Mouse (Mus musculus): ENCODE results near the gene Prss43. TPM values are rescaled to one million over a fixed set of nuclear protein-coding genes. Genes with fewer than 3 reads are reported as not detected.

The Prss43 gene
- polyA plus RNA-seq, 1 experiment from 2014 or later, result 0.06 TPM

DNA sequence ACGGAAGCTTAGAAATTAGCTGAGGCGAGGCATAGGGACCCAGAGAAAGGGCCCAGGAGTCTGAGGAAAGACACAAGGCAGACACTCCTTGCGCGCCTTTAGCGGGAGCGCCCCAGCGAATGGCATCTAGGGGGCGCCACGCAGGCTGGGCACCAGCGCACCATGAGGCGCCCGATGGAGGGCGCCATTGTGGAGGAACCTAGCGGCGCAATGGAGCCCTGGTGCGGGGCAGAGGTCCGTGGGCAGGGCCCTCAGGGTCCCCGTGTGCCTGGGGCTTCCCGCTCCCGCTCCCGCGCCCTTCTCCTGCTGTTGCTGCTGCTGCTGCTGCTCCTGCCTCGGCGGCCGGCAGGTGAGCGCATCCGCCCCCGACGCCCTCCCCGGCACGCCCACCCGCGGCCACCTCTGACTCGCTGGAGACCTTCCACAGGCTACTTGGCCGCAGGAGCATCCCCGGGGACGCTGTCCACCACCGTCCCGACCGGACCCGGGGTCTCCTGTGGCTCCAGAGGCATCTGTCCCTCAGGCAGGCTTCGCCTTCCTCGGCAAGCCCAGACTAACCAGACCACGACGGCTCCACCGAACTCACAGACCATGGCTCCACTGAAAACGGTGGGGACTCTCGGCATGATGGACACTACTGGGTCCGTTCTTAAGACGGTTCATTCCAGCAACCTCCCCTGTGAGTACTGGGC, 31.4 kb downstream of the Prss43 start, which contains the start of gene Prss50:
Gene Prss50, plus strand, starts transcription at position 187 of the 692 bp plus-strand sequence.
- H3K4me2 ChIP-seq (ENCODE audit: low read length), result peak within 1 kb of the TSS; percentile 55
- no peak for ATAC-seq
- no peaks in the 10 kb centered on the region for H3K36me3 ChIP-seq (ENCODE audit: control insufficient read depth, insufficient read depth, low read length)
- no peak within 1 kb of the TSS for H3K27ac ChIP-seq (ENCODE audit: low read depth, low read length)
- WGBS, result 7% methylated on average over 49 of the region's 50 CpGs
- no peaks in the 10 kb centered on the region for H3K9me3 ChIP-seq (ENCODE audit: control insufficient read depth, low read length)
- no peaks in the 10 kb centered on the region; the same call in none of the 2 replicates for H3K4me1 ChIP-seq (ENCODE audit: control insufficient read depth, insufficient read depth, low read depth, low read length)
- peaks cover 5% of the 10 kb centered on the region; the same call in 1 of the 2 replicates for H3K27me3 ChIP-seq (replicated peaks; ENCODE audit: control insufficient read depth, insufficient read depth, low read length)
- H3K4me3 ChIP-seq (ENCODE audit: low read length), result peak within 1 kb of the TSS; percentile 31
- peak within 1 kb of the TSS; percentile 35 for H3K9ac ChIP-seq (ENCODE audit: low read depth, low read length)

DNA sequence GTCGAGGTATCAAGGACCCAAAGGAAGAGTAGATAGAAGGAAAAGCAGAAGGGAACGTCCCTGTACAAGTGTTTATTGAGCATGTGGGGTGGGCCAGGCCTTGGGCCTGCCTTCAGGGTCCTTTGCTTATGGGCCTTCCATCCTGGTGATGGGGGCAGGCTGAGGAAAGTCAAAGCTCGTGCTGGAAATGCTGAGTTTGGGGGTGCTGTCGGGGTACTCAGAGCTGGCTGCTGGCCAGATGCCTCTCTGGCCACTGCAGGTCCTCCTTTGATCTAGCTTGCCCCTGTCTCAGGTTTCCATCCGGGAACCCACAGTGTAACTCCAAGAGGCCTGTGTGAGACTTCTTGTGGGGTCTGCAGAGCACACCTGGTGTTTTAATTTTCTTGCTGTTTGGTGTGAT, 32.0 kb downstream of the Prss43 start:
- H3K4me2 ChIP-seq (ENCODE audit: low read length), result no peak overlapping the region
- no peak overlapping the region for H3K9ac ChIP-seq (ENCODE audit: low read depth, low read length)
- H3K4me1 ChIP-seq (ENCODE audit: control insufficient read depth, insufficient read depth, low read depth, low read length), result no peaks in the 10 kb centered on the region; the same call in none of the 2 replicates

GRCm38 (mm10) chr9:110858967-110859596, 32.6 kb downstream of the Prss43 start:
- Histone ChIP-seq H3K27ac (ENCODE audit: low read depth, low read length) (no peak overlapping the region), H3K36me3 (ENCODE audit: control insufficient read depth, insufficient read depth, low read length) (no peaks in the 10 kb centered on the region), H3K4me1 (ENCODE audit: control insufficient read depth, insufficient read depth, low read depth, low read length) (no peaks in the 10 kb centered on the region; the same call in none of the 2 replicates), H3K4me3 (ENCODE audit: low read length) (no peak overlapping the region), H3K9me3 (ENCODE audit: control insufficient read depth, low read length) (no peaks in the 10 kb centered on the region), H3K27me3 (replicated peaks; ENCODE audit: control insufficient read depth, insufficient read depth, low read length) (peaks cover 5% of the 10 kb centered on the region; the same call in 1 of the 2 replicates), H3K4me2 (ENCODE audit: low read length) (no peak overlapping the region), H3K9ac (ENCODE audit: low read depth, low read length) (no peak overlapping the region)
- 80% methylated on average over 5 of the region's 5 CpGs for WGBS
- ATAC-seq, result no peak

More for the DNA sequence above, 32.0 kb downstream of the Prss43 start:
- H3K36me3 ChIP-seq (ENCODE audit: control insufficient read depth, insufficient read depth, low read length), result no peaks in the 10 kb centered on the region
- peaks cover 5% of the 10 kb centered on the region; the same call in 1 of the 2 replicates for H3K27me3 ChIP-seq (replicated peaks; ENCODE audit: control insufficient read depth, insufficient read depth, low read length)
- WGBS, result 50% methylated on average over 5 of the region's 5 CpGs
- no peak for ATAC-seq
- H3K27ac ChIP-seq (ENCODE audit: low read depth, low read length), result no peak overlapping the region
- H3K4me3 ChIP-seq (ENCODE audit: low read length), result no peak overlapping the region
- H3K9me3 ChIP-seq (ENCODE audit: control insufficient read depth, low read length), result no peaks in the 10 kb centered on the region

GRCm38 (mm10) chr9:110871030-110871429, 44.5 kb downstream of the Prss43 start:
- H3K27ac ChIP-seq (ENCODE audit: low read depth, low read length), result no peak overlapping the region
- WGBS, result 22% methylated on average over 7 of the region's 7 CpGs
- no peaks in the 10 kb centered on the region for H3K9me3 ChIP-seq (ENCODE audit: control insufficient read depth, low read length)
- no peaks in the 10 kb centered on the region for H3K36me3 ChIP-seq (ENCODE audit: control insufficient read depth, insufficient read depth, low read length)
- H3K4me3 ChIP-seq (ENCODE audit: low read length), result no peak overlapping the region
- peaks cover 23% of the 10 kb centered on the region for H3K4me1 ChIP-seq (ENCODE audit: control insufficient read depth, insufficient read depth, low read depth, low read length)
- ATAC-seq, result no peak
- H3K27me3 ChIP-seq (replicated peaks; ENCODE audit: control insufficient read depth, insufficient read depth, low read length), result no peaks in the 10 kb centered on the region; the same call in 1 of the 2 replicates
- H3K4me2 ChIP-seq (ENCODE audit: low read length), result no peak overlapping the region
- H3K9ac ChIP-seq (ENCODE audit: low read depth, low read length), result no peak overlapping the region

- Histone ChIP-seq H3K4me1 (ENCODE audit: control insufficient read depth, insufficient read depth, low read depth, low read length) (peaks cover 25% of the 10 kb centered on the region), H3K9me3 (ENCODE audit: control insufficient read depth, low read length) (no peaks in the 10 kb centered on the region), H3K27ac (ENCODE audit: low read depth, low read length) (peak overlapping the region; percentile 58), H3K27me3 (replicated peaks; ENCODE audit: control insufficient read depth, insufficient read depth, low read length) (no peaks in the 10 kb centered on the region; the same call in 1 of the 2 replicates), H3K9ac (ENCODE audit: low read depth, low read length) (peak overlapping the region; percentile 61), H3K4me2 (ENCODE audit: low read length) (peak overlapping the region; percentile 72), H3K4me3 (ENCODE audit: low read length) (peak overlapping the region; percentile 43), H3K36me3 (ENCODE audit: control insufficient read depth, insufficient read depth, low read length) (no peaks in the 10 kb centered on the region)
- WGBS, result 5% methylated on average over 39 of the region's 40 CpGs
- ATAC-seq, result peak; percentile 81
Measured at GRCm38 (mm10) chr9:110873681-110874659, 47.5 kb downstream of the Prss43 start.

DNA sequence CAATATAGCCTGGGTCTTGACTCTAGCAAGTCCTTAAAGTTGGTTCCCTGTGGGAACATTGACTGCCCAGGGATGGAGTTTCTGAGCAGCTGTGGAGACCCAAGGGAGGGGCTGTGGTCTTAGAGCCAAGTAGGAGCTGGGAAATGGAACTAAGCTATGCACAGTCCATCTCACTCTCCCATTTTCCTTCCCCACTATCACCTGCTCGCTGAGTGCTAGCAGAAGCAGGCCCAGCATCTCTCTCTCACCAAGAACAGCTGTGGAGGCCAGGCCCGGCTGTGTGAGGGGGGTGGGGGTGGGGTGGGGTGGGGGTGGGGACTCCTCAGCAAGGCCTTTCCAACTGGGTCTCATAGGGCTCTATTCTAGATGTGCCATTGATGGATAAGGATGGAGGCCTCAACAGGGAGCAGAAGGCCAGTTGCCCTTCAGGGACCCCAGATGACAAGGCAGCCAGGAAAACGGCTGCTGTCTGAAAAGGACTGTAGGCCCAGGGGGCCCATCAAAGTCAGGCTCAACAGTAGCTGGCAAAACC, 48.2 kb downstream of the Prss43 start:
- no peak overlapping the region for H3K9ac ChIP-seq (ENCODE audit: low read depth, low read length)
- 0% methylated on average over 3 of the region's 3 CpGs for WGBS
- H3K4me1 ChIP-seq (ENCODE audit: control insufficient read depth, insufficient read depth, low read depth, low read length), result peaks cover 30% of the 10 kb centered on the region
- no peak overlapping the region for H3K4me3 ChIP-seq (ENCODE audit: low read length)
- no peaks in the 10 kb centered on the region for H3K9me3 ChIP-seq (ENCODE audit: control insufficient read depth, low read length)
- peak overlapping the region; percentile 72 for H3K4me2 ChIP-seq (ENCODE audit: low read length)
- H3K36me3 ChIP-seq (ENCODE audit: control insufficient read depth, insufficient read depth, low read length), result no peaks in the 10 kb centered on the region
- H3K27ac ChIP-seq (ENCODE audit: low read depth, low read length), result peak overlapping the region; percentile 58
- ATAC-seq, result peak; percentile 38
- H3K27me3 ChIP-seq (replicated peaks; ENCODE audit: control insufficient read depth, insufficient read depth, low read length), result peaks cover 1% of the 10 kb centered on the region; the same call in 1 of the 2 replicates

DNA sequence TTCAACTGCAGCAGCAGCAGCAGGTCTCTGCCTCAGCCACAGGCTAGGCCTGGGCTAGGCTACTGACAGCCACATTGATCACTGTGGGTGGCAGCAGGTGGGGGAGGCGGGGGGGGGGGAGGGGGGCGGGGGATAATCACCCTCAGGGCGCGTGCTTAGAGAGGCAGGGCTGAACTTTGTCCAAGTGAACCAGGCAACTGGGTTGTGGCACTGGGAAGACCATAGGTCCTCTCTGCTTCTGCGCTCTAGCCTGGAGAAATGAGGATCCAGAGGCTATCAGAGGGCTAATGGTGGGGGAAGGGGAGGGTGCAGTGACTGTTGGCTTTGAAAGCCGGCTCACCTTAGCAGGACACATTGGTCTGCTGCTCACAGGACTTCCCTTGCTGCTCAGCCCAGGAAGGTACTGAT, 48.8 kb downstream of the Prss43 start:
- Histone ChIP-seq H3K27ac (ENCODE audit: low read depth, low read length) (peak overlapping the region; percentile 58), H3K9me3 (ENCODE audit: control insufficient read depth, low read length) (no peaks in the 10 kb centered on the region), H3K4me3 (ENCODE audit: low read length) (no peak overlapping the region), H3K36me3 (ENCODE audit: control insufficient read depth, insufficient read depth, low read length) (no peaks in the 10 kb centered on the region), H3K9ac (ENCODE audit: low read depth, low read length) (no peak overlapping the region), H3K27me3 (replicated peaks; ENCODE audit: control insufficient read depth, insufficient read depth, low read length) (peaks cover 4% of the 10 kb centered on the region), H3K4me1 (ENCODE audit: control insufficient read depth, insufficient read depth, low read depth, low read length) (peaks cover 34% of the 10 kb centered on the region), H3K4me2 (ENCODE audit: low read length) (no peak overlapping the region)
- WGBS, result 9% methylated on average over 6 of the region's 6 CpGs
- ATAC-seq, result no peak; the same call in 1 of the 2 replicates

DNA sequence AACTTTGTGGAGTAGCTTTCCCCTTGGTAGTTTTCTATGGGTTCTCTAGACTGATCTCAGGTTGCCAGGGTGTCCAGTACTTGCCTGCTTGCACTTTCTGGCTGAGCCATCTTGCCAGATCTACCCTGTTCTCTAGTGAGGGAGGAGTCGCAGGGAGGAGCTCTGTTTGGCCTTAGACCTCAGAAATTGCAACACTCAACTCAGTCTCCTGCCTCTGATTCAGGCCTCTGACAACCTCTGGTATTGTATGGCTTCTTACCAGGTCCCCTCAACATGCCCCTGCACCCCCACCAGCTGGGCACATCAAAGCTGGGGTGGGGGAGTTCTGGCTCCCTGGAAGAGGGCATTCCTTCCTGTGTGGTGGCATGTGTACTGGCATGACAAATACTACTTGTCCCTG, 50.9 kb downstream of the Prss43 start:
- no peak for ATAC-seq
- Histone ChIP-seq H3K4me1 (ENCODE audit: control insufficient read depth, insufficient read depth, low read depth, low read length) (peaks cover 41% of the 10 kb centered on the region), H3K9ac (ENCODE audit: low read depth, low read length) (no peak overlapping the region), H3K4me3 (ENCODE audit: low read length) (no peak overlapping the region), H3K9me3 (ENCODE audit: control insufficient read depth, low read length) (no peaks in the 10 kb centered on the region), H3K4me2 (ENCODE audit: low read length) (no peak overlapping the region), H3K36me3 (ENCODE audit: control insufficient read depth, insufficient read depth, low read length) (no peaks in the 10 kb centered on the region), H3K27ac (ENCODE audit: low read depth, low read length) (no peak overlapping the region), H3K27me3 (replicated peaks; ENCODE audit: control insufficient read depth, insufficient read depth, low read length) (peaks cover 15% of the 10 kb centered on the region)
- WGBS, result 100% methylated on average over 1 of the region's 1 CpGs

Data from hindbrain, embryonic 16.5 days (tissue).